Mouse (Mus musculus) frontal cortex, postnatal 25 days (tissue): ENCODE measurements around the gene Tkfc.
"Not testable (repeated sequence)": the region's sequence is repeated elsewhere in the genome, so short reads cannot be mapped to it uniquely, and the experiment has no call there.

Experiments used
- DNase-seq, 2 experiments: peaks; one replicate each; pipeline ENCODE4 v3.0.0; 2022; ENCODE audit warnings: low spot score in 2 of 2

The Tkfc gene

DNA sequence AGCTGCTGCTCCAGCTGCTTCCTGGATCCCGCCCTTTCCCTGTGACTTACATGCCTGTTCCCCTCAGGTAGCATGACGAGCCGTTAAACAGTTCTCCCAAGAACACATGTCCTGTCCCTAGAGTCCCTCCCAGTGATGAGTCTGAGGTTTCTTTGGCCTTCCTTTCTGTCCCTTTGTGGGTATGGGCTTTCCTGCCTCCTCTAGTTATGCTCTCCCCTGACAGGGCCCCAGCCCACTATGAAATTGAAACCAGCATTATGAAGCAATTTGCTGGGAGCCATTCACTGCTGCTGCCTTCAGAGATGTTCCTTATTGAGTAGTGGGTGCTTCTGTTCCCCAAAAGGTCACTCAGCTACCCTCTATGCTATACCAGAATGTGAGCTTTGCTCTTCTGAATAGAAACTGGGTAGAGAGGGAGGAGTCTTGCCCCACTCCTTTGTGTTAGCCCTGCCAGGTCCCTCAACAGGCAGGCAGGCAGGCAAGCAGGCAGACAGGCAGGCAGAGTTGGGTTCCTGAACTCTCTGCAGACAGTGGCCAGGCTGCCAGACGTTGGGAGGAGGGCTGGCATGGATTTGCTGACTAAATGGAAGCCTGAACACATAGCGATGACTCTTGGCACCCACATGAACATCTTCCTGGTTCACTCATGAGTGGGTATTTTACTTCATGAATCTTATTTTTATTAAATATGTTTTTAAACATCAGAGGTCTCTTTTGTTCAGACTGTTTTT is 16.2 kb downstream of the Tkfc start:
- DNase-seq, result no peak

DNA sequence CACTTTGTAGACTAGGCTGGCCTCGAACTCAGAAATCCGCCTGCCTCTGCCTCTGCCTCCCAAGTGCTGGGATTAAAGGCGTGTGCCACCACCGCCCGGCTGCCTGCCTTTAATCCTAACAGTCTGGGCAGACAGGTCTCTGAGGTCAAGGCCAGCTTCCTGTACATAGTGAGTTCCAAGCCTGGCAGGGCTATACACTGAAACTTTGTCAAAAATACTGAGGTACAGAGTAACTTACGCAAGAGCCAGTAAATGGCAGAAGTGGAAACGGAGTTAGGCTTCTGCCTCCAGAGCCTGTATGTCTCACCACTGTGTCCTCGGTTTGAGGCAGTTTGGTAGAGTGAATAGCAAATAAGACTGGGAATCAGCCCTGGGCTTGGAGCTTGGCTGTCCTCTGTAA is 18.2 kb downstream of the Tkfc start:
- no peak for DNase-seq

- DNase-seq, result no peak
These were observed 20.3 kb downstream of the Tkfc start for GRCm38 (mm10) chr19:10585112-10585511.

DNA sequence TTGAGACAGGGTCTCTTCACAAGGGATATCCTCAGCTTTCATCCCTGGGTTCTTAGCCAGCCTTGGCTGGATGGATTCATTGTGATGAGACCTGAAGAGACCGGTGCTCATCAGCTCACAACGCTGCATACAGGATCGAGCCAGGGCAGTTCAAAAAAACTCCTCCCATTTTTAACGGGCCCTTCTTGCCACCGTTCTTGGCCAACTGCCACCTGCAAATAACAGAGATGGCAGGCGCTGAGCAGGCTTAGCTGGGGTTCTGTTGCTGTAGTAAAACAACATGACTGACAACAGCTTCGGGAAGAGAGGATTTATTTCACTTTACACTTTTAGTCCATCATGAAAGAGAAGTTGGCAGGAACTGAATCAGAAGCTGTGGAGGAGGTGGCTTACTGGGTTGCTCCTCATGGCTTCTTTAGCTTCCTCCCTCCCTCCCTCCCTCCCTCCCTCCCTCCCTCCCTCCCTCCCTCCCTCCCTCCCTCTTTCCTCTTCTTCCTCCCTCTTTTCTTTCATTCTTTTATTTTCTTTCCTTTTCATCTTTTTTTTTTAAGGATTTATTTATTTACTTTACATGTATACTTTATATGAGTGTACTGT is 21.8 kb downstream of the Tkfc start:
- no peak for DNase-seq

GRCm38 (mm10) chr19:10581984-10582383 is 23.5 kb downstream of the Tkfc start:
- no peak for DNase-seq

GRCm38 (mm10) chr19:10580761-10581160 is 24.7 kb downstream of the Tkfc start:
- no peak for DNase-seq

GRCm38 (mm10) chr19:10580102-10580501 is 25.4 kb downstream of the Tkfc start:
- DNase-seq, result no peak

DNA sequence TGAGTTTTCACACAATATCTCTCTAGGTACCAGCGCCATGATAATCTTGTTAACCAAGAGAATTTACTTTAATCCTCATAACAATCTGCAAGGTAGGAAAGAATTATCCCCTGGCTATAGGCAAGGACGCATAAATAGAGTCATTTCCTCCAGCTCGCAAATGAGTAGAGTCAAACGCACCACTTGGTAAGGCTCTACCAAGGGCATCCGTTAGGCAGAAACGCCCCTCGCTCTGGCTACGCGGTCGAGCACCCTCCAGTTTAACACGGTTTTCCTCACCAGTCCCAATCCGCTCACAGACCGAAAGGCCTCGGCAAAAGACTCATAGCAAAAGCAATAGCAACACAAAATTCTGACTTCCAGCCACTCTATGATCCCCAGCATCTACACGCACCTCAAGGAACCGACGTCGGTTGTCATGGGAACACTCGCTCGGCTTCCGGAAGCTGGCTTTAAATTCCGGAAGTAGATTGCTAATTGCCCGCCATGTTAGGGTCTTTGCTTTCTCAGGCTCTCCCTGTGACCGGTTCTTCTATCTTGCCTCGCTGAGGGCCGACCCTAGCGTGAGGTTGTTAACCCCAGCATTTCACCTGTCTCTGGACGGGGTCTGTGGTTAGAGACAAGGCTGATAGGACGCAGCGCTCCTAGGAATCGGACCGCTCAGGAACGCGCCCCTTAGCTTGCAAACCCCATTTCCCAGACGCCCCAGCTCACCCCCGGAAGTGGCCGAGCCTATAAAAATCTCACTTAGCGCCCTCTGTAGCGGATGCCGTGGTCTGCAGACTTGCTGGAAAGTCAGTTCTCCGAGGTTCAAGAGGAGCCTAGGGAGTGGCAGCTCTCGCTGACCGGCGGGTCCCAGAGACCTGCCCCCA is 28.5 kb downstream of the Tkfc start, which contains the start of the genes Cyb561a3 and Tmem138:
Gene Cyb561a3, plus strand, starts transcription at position 483 of the 872 bp plus-strand sequence.
Gene Tmem138, minus strand, starts transcription at position 673 of the 872 bp plus-strand sequence.
- DNase-seq, result peak; percentile 85 to 90

DNA sequence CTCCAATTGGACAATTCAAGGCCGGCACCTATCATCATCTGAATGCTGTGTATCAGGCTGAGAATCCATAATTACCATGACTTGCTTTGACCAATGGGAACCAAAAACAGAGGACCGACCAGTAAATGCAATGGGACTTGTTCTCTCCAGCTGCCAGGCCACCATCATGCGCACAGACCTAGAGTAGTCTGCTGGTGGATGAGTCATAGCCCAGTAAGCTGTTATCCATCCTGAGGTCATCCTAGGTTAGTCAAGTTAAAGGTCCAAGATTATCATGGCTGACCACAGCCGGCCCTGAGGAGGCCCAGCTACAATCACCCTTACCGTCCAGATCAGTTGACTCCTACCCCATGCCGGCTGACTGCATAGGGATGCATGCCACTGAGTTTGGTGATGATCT is 35.8 kb downstream of the Tkfc start:
- no peak for DNase-seq

DNA sequence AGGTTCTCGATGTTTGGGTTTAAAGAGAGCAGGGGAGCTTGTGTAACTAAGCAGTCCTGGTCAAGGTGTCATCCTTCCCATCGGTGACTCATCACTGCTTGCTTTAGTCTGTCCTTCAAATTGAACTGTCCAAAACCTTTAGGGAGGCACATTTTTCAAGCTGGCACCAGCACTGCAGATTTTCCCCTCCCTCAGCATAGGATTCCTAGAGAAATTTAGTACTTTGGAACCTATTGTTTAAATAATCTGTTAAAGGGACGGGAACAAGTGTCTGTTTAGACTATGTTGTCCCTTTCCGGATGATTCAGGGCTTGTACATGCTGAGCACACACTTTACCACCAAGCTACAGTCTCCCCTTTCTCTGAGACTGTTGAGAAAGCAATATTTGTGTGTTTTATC is 40.2 kb downstream of the Tkfc start:
- DNase-seq, result no peak

DNA sequence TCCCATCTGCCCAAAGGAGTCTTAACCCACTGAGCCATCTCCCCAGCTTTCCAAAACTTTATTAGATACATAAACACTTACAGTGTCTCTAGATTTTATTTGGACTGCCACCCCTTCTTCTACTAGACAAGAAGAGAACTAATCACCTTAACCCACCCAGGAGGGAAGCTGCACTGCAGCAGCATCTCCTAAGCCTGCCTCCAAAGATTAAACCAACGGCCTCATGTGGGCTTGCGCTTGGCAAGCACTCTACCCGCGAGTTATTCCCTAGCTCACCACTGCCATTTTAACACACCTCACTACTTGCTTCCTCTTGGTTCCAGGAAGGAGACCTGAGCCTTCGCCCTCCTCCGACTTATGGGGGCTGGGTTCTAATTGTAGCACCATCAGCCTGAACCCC is 41.2 kb downstream of the Tkfc start:
- DNase-seq, result no peak

DNA sequence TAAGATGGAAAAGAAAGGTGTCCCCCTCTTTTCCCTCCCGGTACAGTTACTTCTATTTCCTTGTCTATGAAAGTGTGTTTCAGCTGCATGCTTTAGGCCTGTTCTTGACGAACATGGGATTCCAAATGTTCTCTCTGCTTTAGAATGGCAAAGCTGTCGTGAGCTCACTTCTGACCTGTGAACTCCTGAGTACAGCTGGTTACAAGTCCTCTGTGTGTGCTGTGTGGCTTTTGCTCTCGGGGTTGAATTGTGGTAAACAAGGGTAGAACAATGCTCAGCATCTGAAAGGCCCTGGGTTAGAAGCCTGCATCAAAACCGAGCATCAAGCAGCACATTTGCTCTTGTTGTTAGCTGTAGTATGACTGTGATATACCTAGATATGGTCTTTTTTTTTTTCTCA is 43.1 kb downstream of the Tkfc start:
- DNase-seq, result no peak

GRCm38 (mm10) chr19:10561558-10562314 is 43.7 kb downstream of the Tkfc start:
- DNase-seq, result no peak

- DNase-seq, result no peak
These were observed 45.3 kb downstream of the Tkfc start for GRCm38 (mm10) chr19:10560108-10560507.

DNA sequence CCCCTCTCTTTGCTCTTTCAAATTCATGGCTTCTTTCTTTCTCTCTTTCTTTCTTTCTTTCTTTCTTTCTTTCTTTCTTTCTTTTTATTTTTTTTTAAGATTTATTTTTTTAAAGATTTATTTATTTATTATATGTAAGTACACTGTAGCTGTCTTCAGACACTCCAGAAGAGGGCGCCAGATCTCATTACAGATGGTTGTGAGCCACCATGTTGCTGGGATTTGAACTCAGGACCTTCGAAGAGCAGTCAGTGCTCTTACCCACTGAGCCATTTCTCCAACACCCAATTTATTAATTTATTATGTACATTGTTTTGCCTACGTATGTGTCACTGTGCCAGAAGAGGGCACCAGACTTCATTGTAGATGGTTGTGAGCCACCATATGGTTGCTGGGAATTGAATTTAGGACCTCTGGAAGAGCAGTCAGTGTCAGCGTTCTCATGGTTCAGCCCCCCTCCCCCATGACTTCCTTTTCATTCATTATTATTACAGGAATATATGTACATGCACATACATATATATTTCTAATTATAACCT is 47.5 kb downstream of the Tkfc start:
- not testable (repeated sequence) for DNase-seq

GRCm38 (mm10) chr19:10557430-10557829 is 48.0 kb downstream of the Tkfc start:
- DNase-seq, result no peak

DNA sequence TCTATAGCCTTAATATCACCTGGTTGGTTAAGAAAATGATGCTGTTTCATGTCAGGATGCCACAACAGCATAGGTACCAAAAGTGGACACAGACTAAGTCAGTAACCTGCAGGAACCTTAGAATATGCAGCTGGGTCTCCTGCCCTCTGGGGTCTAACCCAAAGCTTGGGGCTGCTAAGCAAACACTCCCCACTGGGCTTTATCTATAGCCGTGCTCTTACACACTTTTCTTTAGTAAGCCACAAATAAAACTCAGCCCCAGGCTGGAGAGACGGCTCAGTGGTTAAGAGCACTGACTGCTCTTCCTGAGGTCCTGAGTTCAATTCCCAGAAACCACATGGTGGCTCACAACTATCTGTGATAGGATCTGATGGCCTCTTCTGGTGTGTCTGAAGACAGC is 48.5 kb downstream of the Tkfc start:
- DNase-seq, result no peak

- peak; percentile 67 to 76 for DNase-seq
These were observed 49.6 kb downstream of the Tkfc start, which contains the start of gene Tmem216 for GRCm38 (mm10) chr19:10555624-10556510. TSS of gene Tmem216 (minus strand) at chr19:10556238.

GRCm38 (mm10) chr19:10539454-10539853 is 66.0 kb downstream of the Tkfc start:
- no peak for DNase-seq
